Comparison of ENCODE assay signal across 8 mouse cellular contexts in the genomic region with DNA sequence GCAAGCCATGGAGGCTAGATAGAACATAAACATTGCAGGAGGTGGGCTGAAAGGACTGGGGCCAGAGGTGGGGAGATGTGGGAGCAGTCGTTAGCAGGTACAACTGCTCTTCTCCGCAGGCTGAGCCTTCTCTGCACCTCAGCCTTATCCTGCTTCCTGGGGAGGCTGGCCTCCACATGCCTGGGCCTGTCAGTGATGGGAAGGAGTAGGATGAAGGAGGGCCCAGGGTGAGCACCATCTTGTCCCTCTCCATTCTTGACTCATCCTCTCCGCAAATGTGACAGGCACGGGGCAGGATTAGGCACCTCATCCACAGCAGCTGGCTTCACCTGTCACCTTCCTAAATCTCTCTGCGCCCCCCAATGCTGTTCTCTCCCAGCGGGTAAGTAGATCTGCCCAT. TPM values are rescaled to one million over a fixed set of nuclear protein-coding genes. Genes with fewer than 3 reads are reported as not detected.
DNase-seq lines count a peak whose midpoint lies in the region; ATAC-seq and TF ChIP-seq lines count a peak whose summit lies in the region.

A gene (plus strand): TSS at position 266 of the 400 bp plus-strand sequence.

- H3K4me2 ChIP-seq in intestine, embryonic 16.5 days (ENCODE audit: low read depth, low read length), result peak within 1 kb of the TSS; percentile 100
- peak within 1 kb of the TSS; percentile 88 for H3K4me2 ChIP-seq in neural tube, embryonic 13.5 days

- peak within 1 kb of the TSS; percentile 48 for H3K9ac ChIP-seq in liver, adult 2 months (ENCODE audit: low read depth, low read length)
- H3K9ac ChIP-seq in intestine, embryonic 16.5 days (ENCODE audit: low read depth, low read length), result peak within 1 kb of the TSS; percentile 84
- peak within 1 kb of the TSS; percentile 79 for H3K9ac ChIP-seq in neural tube, embryonic 13.5 days

- peaks cover 4% of the 10 kb centered on the region; the same call in 1 of the 2 replicates for H3K36me3 ChIP-seq in liver, adult 2 months (ENCODE audit: control insufficient read depth, insufficient read depth, low read length)
- H3K36me3 ChIP-seq in forebrain, embryonic 10.5 days (replicated peaks), result peaks cover 7% of the 10 kb centered on the region
- no peaks in the 10 kb centered on the region for H3K36me3 ChIP-seq in intestine, embryonic 16.5 days (ENCODE audit: control insufficient read depth, insufficient read depth, low read length)
- H3K36me3 ChIP-seq in neural tube, embryonic 13.5 days, result peaks cover 8% of the 10 kb centered on the region

- peak within 1 kb of the TSS; percentile 49; the same call in 1 of the 2 replicates for H3K4me3 ChIP-seq in liver, adult 2 months (ENCODE audit: insufficient read depth, low read depth, low read length)
- peak within 1 kb of the TSS; percentile 67 for H3K4me3 ChIP-seq in forebrain, embryonic 10.5 days
- H3K4me3 ChIP-seq in intestine, embryonic 16.5 days (ENCODE audit: low read length), result peak within 1 kb of the TSS; percentile 66
- peak within 1 kb of the TSS; percentile 52 for H3K4me3 ChIP-seq in neural tube, embryonic 13.5 days

- no peak within 1 kb of the TSS for H3K27ac ChIP-seq in liver, adult 2 months (replicated peaks; ENCODE audit: insufficient read depth, low read depth, low read length)
- H3K27ac ChIP-seq in forebrain, embryonic 10.5 days, result peak within 1 kb of the TSS; percentile 84
- H3K27ac ChIP-seq in intestine, embryonic 16.5 days (ENCODE audit: low read length), result peak within 1 kb of the TSS; percentile 1
- H3K27ac ChIP-seq in neural tube, embryonic 13.5 days (replicated peaks), result peak within 1 kb of the TSS; percentile 70

- 98% methylated on average over 6 of the region's 6 CpGs for WGBS in liver, adult 2 months
- WGBS in forebrain, embryonic 10.5 days, result 68% methylated on average over 6 of the region's 6 CpGs
- WGBS in intestine, embryonic 16.5 days, result 75% methylated on average over 6 of the region's 6 CpGs
- WGBS in neural tube, embryonic 13.5 days, result 71% methylated on average over 6 of the region's 6 CpGs

- DNase-seq in liver, adult 2 months (ENCODE audit: extremely low read depth, low read depth, low spot score), result no peak
- no peak for DNase-seq in liver
- DNase-seq in forebrain, embryonic 10.5 days (ENCODE audit: extremely low spot score, low spot score), result no peak
- DNase-seq in urinary bladder, postnatal 36 days (ENCODE audit: low spot score in 2 of 2), result no peak
- no peak for DNase-seq in layer of hippocampus, postnatal 14 days (ENCODE audit: low spot score in 2 of 2)

- no peak for TF ChIP-seq CTCF in liver, adult 2 months (IDR thresholded peaks at IDR 0.05; ENCODE audit: low read depth, low read length)

- peaks cover 6% of the 10 kb centered on the region; the same call in 1 of the 2 replicates for H3K27me3 ChIP-seq in liver, adult 2 months (ENCODE audit: control insufficient read depth, insufficient read depth, low read length)
- H3K27me3 ChIP-seq in forebrain, embryonic 10.5 days (ENCODE audit: poor library complexity, severe bottlenecking), result peaks cover 60% of the 10 kb centered on the region
- peaks cover 16% of the 10 kb centered on the region for H3K27me3 ChIP-seq in intestine, embryonic 16.5 days (replicated peaks; ENCODE audit: control insufficient read depth, insufficient read depth, low read length)
- H3K27me3 ChIP-seq in neural tube, embryonic 13.5 days, result peaks cover 56% of the 10 kb centered on the region

- H3K4me1 ChIP-seq in liver, adult 2 months (ENCODE audit: control insufficient read depth, insufficient read depth, low read length), result peaks cover 7% of the 10 kb centered on the region; the same call in 1 of the 2 replicates
- H3K4me1 ChIP-seq in forebrain, embryonic 10.5 days, result peaks cover 30% of the 10 kb centered on the region
- H3K4me1 ChIP-seq in intestine, embryonic 16.5 days (ENCODE audit: control insufficient read depth, insufficient read depth, low read length), result peaks cover 19% of the 10 kb centered on the region
- peaks cover 23% of the 10 kb centered on the region for H3K4me1 ChIP-seq in neural tube, embryonic 13.5 days (replicated peaks)

- no peaks in the 10 kb centered on the region for H3K9me3 ChIP-seq in forebrain, embryonic 10.5 days
- no peaks in the 10 kb centered on the region for H3K9me3 ChIP-seq in intestine, embryonic 16.5 days (ENCODE audit: control insufficient read depth, low read length)
- H3K9me3 ChIP-seq in neural tube, embryonic 13.5 days, result no peaks in the 10 kb centered on the region

- no peak for ATAC-seq in intestine, embryonic 16.5 days
- ATAC-seq in neural tube, embryonic 13.5 days (ENCODE audit: low read depth), result no peak
- ATAC-seq in granulocyte monocyte progenitor cell, adult 5-6 weeks (replicated peaks; ENCODE audit: poor library complexity, severe bottlenecking), result no peak

- TF ChIP-seq POLR2A in liver, adult 2 months (IDR thresholded peaks at IDR 0.05; ENCODE audit: extremely low read depth, insufficient read depth, low read length), result no peak

- H3K79me2 ChIP-seq in liver, adult 2 months (ENCODE audit: control insufficient read depth, insufficient read depth, low read length), result no peaks in the 10 kb centered on the region; the same call in 1 of the 2 replicates

RNA-seq across cellular contexts. Expression of the gene that starts here (rescaled TPM):
- 0.74 and 0.94 TPM in 2 replicates for total RNA-seq in liver, adult 2 months (2014; rRNA removed)
- 1.9 and 2.6 TPM in 2 replicates for polyA plus RNA-seq in liver, adult 2 months (2012; rRNA removed)
- polyA plus RNA-seq in forebrain, embryonic 10.5 days (2016; fragmentation: Nextera tagmentation; extraction: Ambion mirVana), result 0.19 and 0.28 TPM in 2 replicates
- polyA plus RNA-seq in intestine, embryonic 16.5 days (2015; fragmentation: Nextera tagmentation; extraction: Ambion mirVana), result 0.35 and 0.82 TPM in 2 replicates
- polyA plus RNA-seq in neural tube, embryonic 13.5 days (2015; fragmentation: Nextera tagmentation; extraction: Ambion mirVana), result 0.29 and 0.33 TPM in 2 replicates
- 0.56 and 2.1 TPM in 2 replicates for total RNA-seq in granulocyte monocyte progenitor cell, adult 5-6 weeks (2014; fragmentation: Nextera tagmentation)
- 0.34 TPM in 1 of 2 replicates, not detected in the other for total RNA-seq in granulocyte monocyte progenitor cell, adult 5-6 weeks (2017)
- under 1 TPM; 0.30 to 0.38 TPM for total RNA-seq in layer of hippocampus, postnatal 14 days (2021)
